Mouse (Mus musculus): ENCODE measurements around the gene Dut. TPM values are rescaled to one million over a fixed set of nuclear protein-coding genes. Genes with fewer than 3 reads are reported as not detected.
A peak's percentile ranks its signal among the peaks of the same experiment; 100 is the strongest.

Dut gene
- polyA plus RNA-seq, 1 experiment from 2014 or later = 135 TPM

- no peak for ATAC-seq (ENCODE audit: insufficient number of reproducible peaks, insufficient read depth, low FRiP score, low TSS enrichment, low read depth)
- Histone ChIP-seq H3K27ac (no peak overlapping the region), H3K4me3 (no peak overlapping the region), H3K4me1 (no peaks in the 10 kb centered on the region), H3K36me3 (no peaks in the 10 kb centered on the region), H3K9me3 (no peaks in the 10 kb centered on the region), H3K9ac (no peak overlapping the region), H3K4me2 (no peak overlapping the region), H3K27me3 (no peaks in the 10 kb centered on the region)
- 92% methylated on average over 2 of the region's 2 CpGs for WGBS
Measured at GRCm38 (mm10) chr2:125234049-125234448, 12.9 kb upstream of the Dut start.

- Histone ChIP-seq H3K9ac (no peak overlapping the region), H3K27me3 (no peaks in the 10 kb centered on the region), H3K4me2 (no peak overlapping the region), H3K4me1 (peaks cover 30% of the 10 kb centered on the region), H3K36me3 (peaks cover 9% of the 10 kb centered on the region), H3K9me3 (no peaks in the 10 kb centered on the region), H3K27ac (no peak overlapping the region; the same call in 1 of the 2 replicates), H3K4me3 (no peak overlapping the region)
- no peak for ATAC-seq (ENCODE audit: insufficient number of reproducible peaks, insufficient read depth, low FRiP score, low TSS enrichment, low read depth)
- 82% methylated on average over 3 of the region's 3 CpGs for WGBS
Measured at GRCm38 (mm10) chr2:125245545-125246285, 1.3 kb upstream of the Dut start.

GRCm38 (mm10) chr2:125246669-125247068 lies 321 bp upstream of the Dut start:
- H3K9me3 ChIP-seq = no peaks in the 10 kb centered on the region
- no peaks in the 10 kb centered on the region for H3K27me3 ChIP-seq
- no peak for ATAC-seq (ENCODE audit: insufficient number of reproducible peaks, insufficient read depth, low FRiP score, low TSS enrichment, low read depth)
- peak overlapping the region; percentile 72 for H3K4me3 ChIP-seq
- peaks cover 15% of the 10 kb centered on the region for H3K36me3 ChIP-seq
- peaks cover 30% of the 10 kb centered on the region for H3K4me1 ChIP-seq
- peak overlapping the region; percentile 91 for H3K9ac ChIP-seq
- peak overlapping the region; percentile 97 for H3K27ac ChIP-seq
- H3K4me2 ChIP-seq = peak overlapping the region; percentile 74
- 16% methylated on average over 9 of the region's 9 CpGs for WGBS

GRCm38 (mm10) chr2:125247962-125248235 lies 909 bp downstream of the Dut start:
- peak; percentile 8 for ATAC-seq (ENCODE audit: insufficient number of reproducible peaks, insufficient read depth, low FRiP score, low TSS enrichment, low read depth)
- peaks cover 26% of the 10 kb centered on the region for H3K36me3 ChIP-seq
- H3K27ac ChIP-seq = peak overlapping the region; percentile 97
- no peaks in the 10 kb centered on the region for H3K9me3 ChIP-seq
- WGBS = under 1% methylated on average over 9 of the region's 9 CpGs
- no peaks in the 10 kb centered on the region for H3K27me3 ChIP-seq
- H3K4me1 ChIP-seq = peaks cover 30% of the 10 kb centered on the region
- peak overlapping the region; percentile 74 for H3K4me2 ChIP-seq
- H3K4me3 ChIP-seq = peak overlapping the region; percentile 72
- peak overlapping the region; percentile 91 for H3K9ac ChIP-seq

- under 1% methylated on average over 8 of the region's 8 CpGs for WGBS
- H3K4me3 ChIP-seq = peak overlapping the region; percentile 72
- ATAC-seq (ENCODE audit: insufficient number of reproducible peaks, insufficient read depth, low FRiP score, low TSS enrichment, low read depth) = no peak
- peak overlapping the region; percentile 74 for H3K4me2 ChIP-seq
- H3K27me3 ChIP-seq = no peaks in the 10 kb centered on the region
- peaks cover 30% of the 10 kb centered on the region for H3K4me1 ChIP-seq
- peaks cover 29% of the 10 kb centered on the region for H3K36me3 ChIP-seq
- H3K9ac ChIP-seq = peak overlapping the region; percentile 91
- H3K9me3 ChIP-seq = no peaks in the 10 kb centered on the region
- peak overlapping the region; percentile 97 for H3K27ac ChIP-seq
Measured at GRCm38 (mm10) chr2:125248256-125248655, 1.3 kb downstream of the Dut start.

- peaks cover 40% of the 10 kb centered on the region for H3K36me3 ChIP-seq
- WGBS = 77% methylated on average over 4 of the region's 4 CpGs
- ATAC-seq (ENCODE audit: insufficient number of reproducible peaks, insufficient read depth, low FRiP score, low TSS enrichment, low read depth) = no peak
Measured at GRCm38 (mm10) chr2:125249339-125249738, 2.3 kb downstream of the Dut start.

GRCm38 (mm10) chr2:125249874-125250273 lies 2.9 kb downstream of the Dut start:
- WGBS = 98% methylated on average over 4 of the region's 4 CpGs
- Histone ChIP-seq H3K27ac (no peak overlapping the region), H3K9ac (no peak overlapping the region), H3K4me1 (peaks cover 30% of the 10 kb centered on the region), H3K4me2 (no peak overlapping the region), H3K4me3 (no peak overlapping the region), H3K36me3 (peaks cover 44% of the 10 kb centered on the region), H3K27me3 (no peaks in the 10 kb centered on the region), H3K9me3 (0 out of 2 replicates have a peak, but pooled peaks cover 5% of the 10 kb centered on the region)
- ATAC-seq (ENCODE audit: insufficient number of reproducible peaks, insufficient read depth, low FRiP score, low TSS enrichment, low read depth) = no peak

More at GRCm38 (mm10) chr2:125249339-125249738, 2.3 kb downstream of the Dut start:
- Histone ChIP-seq H3K9me3 (0 out of 2 replicates have a peak, but pooled peaks cover 2% of the 10 kb centered on the region), H3K27me3 (no peaks in the 10 kb centered on the region), H3K4me1 (peaks cover 30% of the 10 kb centered on the region), H3K27ac (no peak overlapping the region), H3K4me2 (peak overlapping the region; percentile 74), H3K4me3 (peak overlapping the region; percentile 72; the same call in 1 of the 2 replicates), H3K9ac (no peak overlapping the region)

GRCm38 (mm10) chr2:125251781-125252180 lies 4.8 kb downstream of the Dut start:
- 0 out of 2 replicates have a peak, but pooled peaks cover 5% of the 10 kb centered on the region for H3K9me3 ChIP-seq
- H3K4me3 ChIP-seq = no peak overlapping the region
- no peak for ATAC-seq (ENCODE audit: insufficient number of reproducible peaks, insufficient read depth, low FRiP score, low TSS enrichment, low read depth)
- H3K27ac ChIP-seq = no peak overlapping the region
- 85% methylated on average over 4 of the region's 4 CpGs for WGBS
- H3K9ac ChIP-seq = no peak overlapping the region
- H3K4me2 ChIP-seq = no peak overlapping the region
- H3K36me3 ChIP-seq = peaks cover 62% of the 10 kb centered on the region
- H3K4me1 ChIP-seq = peaks cover 21% of the 10 kb centered on the region
- no peaks in the 10 kb centered on the region for H3K27me3 ChIP-seq

- H3K36me3 ChIP-seq = peaks cover 67% of the 10 kb centered on the region
- no peak overlapping the region for H3K4me3 ChIP-seq
- 59% methylated on average over 2 of the region's 2 CpGs for WGBS
Measured at GRCm38 (mm10) chr2:125252275-125252674, 5.3 kb downstream of the Dut start.

GRCm38 (mm10) chr2:125253699-125254098 lies 6.7 kb downstream of the Dut start:
- Histone ChIP-seq H3K9me3 (0 out of 2 replicates have a peak, but pooled peaks cover 5% of the 10 kb centered on the region), H3K4me1 (peaks cover 16% of the 10 kb centered on the region), H3K4me2 (no peak overlapping the region), H3K4me3 (no peak overlapping the region), H3K9ac (no peak overlapping the region), H3K27ac (no peak overlapping the region), H3K36me3 (peaks cover 78% of the 10 kb centered on the region), H3K27me3 (no peaks in the 10 kb centered on the region)
- no peak for ATAC-seq (ENCODE audit: insufficient number of reproducible peaks, insufficient read depth, low FRiP score, low TSS enrichment, low read depth)
- WGBS = 94% methylated on average over 6 of the region's 6 CpGs

More at GRCm38 (mm10) chr2:125252275-125252674, 5.3 kb downstream of the Dut start:
- H3K4me1 ChIP-seq = peaks cover 21% of the 10 kb centered on the region
- no peak for ATAC-seq (ENCODE audit: insufficient number of reproducible peaks, insufficient read depth, low FRiP score, low TSS enrichment, low read depth)
- no peak overlapping the region for H3K4me2 ChIP-seq
- 0 out of 2 replicates have a peak, but pooled peaks cover 5% of the 10 kb centered on the region for H3K9me3 ChIP-seq
- no peak overlapping the region for H3K9ac ChIP-seq
- H3K27ac ChIP-seq = no peak overlapping the region
- H3K27me3 ChIP-seq = no peaks in the 10 kb centered on the region

- ATAC-seq (ENCODE audit: insufficient number of reproducible peaks, insufficient read depth, low FRiP score, low TSS enrichment, low read depth) = no peak
Measured at GRCm38 (mm10) chr2:125254630-125255029, 7.6 kb downstream of the Dut start.

GRCm38 (mm10) chr2:125255886-125256285 lies 8.9 kb downstream of the Dut start:
- no peak for ATAC-seq (ENCODE audit: insufficient number of reproducible peaks, insufficient read depth, low FRiP score, low TSS enrichment, low read depth)
- Histone ChIP-seq H3K9ac (no peak overlapping the region), H3K27ac (no peak overlapping the region), H3K36me3 (peaks cover 76% of the 10 kb centered on the region), H3K4me3 (no peak overlapping the region), H3K27me3 (no peaks in the 10 kb centered on the region), H3K4me1 (no peaks in the 10 kb centered on the region), H3K9me3 (0 out of 2 replicates have a peak, but pooled peaks cover 5% of the 10 kb centered on the region), H3K4me2 (no peak overlapping the region)
- 76% methylated on average over 3 of the region's 3 CpGs for WGBS

More at GRCm38 (mm10) chr2:125254630-125255029, 7.6 kb downstream of the Dut start:
- Histone ChIP-seq H3K27me3 (no peaks in the 10 kb centered on the region), H3K9ac (no peak overlapping the region), H3K27ac (no peak overlapping the region), H3K36me3 (peaks cover 81% of the 10 kb centered on the region), H3K9me3 (0 out of 2 replicates have a peak, but pooled peaks cover 5% of the 10 kb centered on the region), H3K4me1 (peaks cover 7% of the 10 kb centered on the region; the same call in 1 of the 2 replicates), H3K4me2 (no peak overlapping the region), H3K4me3 (no peak overlapping the region)
- WGBS = 96% methylated on average over 3 of the region's 3 CpGs

Data from embryonic facial prominence, embryonic 13.5 days (tissue).